Mouse (Mus musculus) ES-Bruce4 (cell line): Measurements from ENCODE around the gene Tmem63c.

Source experiments
- CTCF ChIP-seq: IDR thresholded peaks from one replicate; pipeline ENCODE4 v1.8.1; 2011; ENCODE audit warnings: low read depth, low read length
- EP300 ChIP-seq: IDR thresholded peaks from 2 replicates; pipeline ENCODE4 v1.6.1; 2011; ENCODE audit warnings: low read depth, low read length; ENCODE audit not compliant: insufficient read depth

DNA sequence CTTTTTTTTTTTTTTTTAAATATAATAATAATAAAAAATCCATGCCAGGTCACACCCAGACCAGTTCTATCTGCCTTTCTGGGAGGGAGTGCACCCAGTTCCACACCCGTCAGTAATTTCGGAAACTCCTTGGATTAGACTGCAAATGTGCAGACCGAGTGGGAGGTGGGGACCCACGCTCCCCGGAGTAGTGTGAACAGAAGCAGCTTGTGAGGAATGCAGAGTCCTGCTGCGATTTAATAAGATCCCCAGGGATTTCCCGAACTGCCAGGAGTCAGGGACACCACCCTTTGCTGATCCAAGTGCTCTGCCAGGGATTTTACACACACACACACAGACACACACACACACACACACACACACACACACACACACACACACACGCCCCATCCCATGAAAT, 47.4 kb upstream of the Tmem63c start:
- TF ChIP-seq CTCF (no peak), EP300 (no peak)
